Mouse (Mus musculus) cerebellum, adult 2 months (tissue): ENCODE results near the gene Pheta2.

Source experiments
- CTCF ChIP-seq: fragments of 200-500 bp; IDR thresholded peaks from 2 replicates; pipeline ENCODE4 v1.5.1; 2011; ENCODE audit warnings: low read depth, mild to moderate bottlenecking, control low read depth, low read length, moderate library complexity, borderline replicate concordance; ENCODE audit not compliant: insufficient read depth
- POLR2A ChIP-seq: fragments of 200-500 bp; IDR thresholded peaks from 2 replicates; pipeline ENCODE4 v1.6.1; 2011; ENCODE audit warnings: low read length, control low read depth, borderline replicate concordance; ENCODE audit not compliant: insufficient read depth

- TF ChIP-seq CTCF (no peak), POLR2A (no peak; the same call in 1 of the 2 replicates)
These were observed 9.7 kb downstream of the Pheta2 start for GRCm38 (mm10) chr15:82348258-82348998.
